Mouse (Mus musculus) liver, postnatal 0 days (tissue): ENCODE data around the gene Atrnl1. TPM values are rescaled to one million over a fixed set of nuclear protein-coding genes. Genes with fewer than 3 reads are reported as not detected.

Experiments used
- ATAC-seq: fragments of 200-750 bp; cut with Nextera tagmentation; 2 replicates; pipeline ENCODE4 v1.8.0; 2017; ENCODE audit warnings: mild to moderate bottlenecking, moderate library complexity
- DNase-seq: peaks from one replicate; pipeline ENCODE4 v3.0.0-alpha.2; 2016
- H3K27ac ChIP-seq: fragments of 300-500 bp; sonication (generic); 2 replicates; pipeline ENCODE4 v1.5.1; 2014; ENCODE audit warnings: antibody characterized with exemption, moderate library complexity, mild to moderate bottlenecking, low read depth
- H3K27me3 ChIP-seq: fragments of 300-500 bp; sonication (generic); 2 replicates; pipeline ENCODE4 v1.6.1; 2014; ENCODE audit warnings: low read length, control low read depth, mixed read lengths; ENCODE audit not compliant: insufficient read depth
- H3K36me3 ChIP-seq: fragments of 300-500 bp; sonication (generic); replicated peaks from 2 replicates; pipeline ENCODE4 v1.6.1; 2014; ENCODE audit warnings: mild to moderate bottlenecking, control low read depth, low read length, moderate library complexity, mixed read lengths; ENCODE audit not compliant: insufficient read depth
- H3K4me1 ChIP-seq: fragments of 300-500 bp; sonication (generic); 2 replicates; pipeline ENCODE4 v1.6.1; 2014; ENCODE audit warnings: antibody characterized with exemption, mild to moderate bottlenecking, control low read depth; ENCODE audit not compliant: insufficient read depth
- H3K4me2 ChIP-seq: fragments of 300-500 bp; sonication (generic); 2 replicates; pipeline ENCODE4 v1.6.1; 2014; ENCODE audit warnings: low read depth, mild to moderate bottlenecking, low read length, moderate library complexity, mixed read lengths
- H3K4me3 ChIP-seq: fragments of 300-500 bp; sonication (generic); 2 replicates; pipeline ENCODE4 v1.5.1; 2014; ENCODE audit warnings: low read depth, low read length
- H3K9ac ChIP-seq: fragments of 300-500 bp; sonication (generic); replicated peaks from 2 replicates; pipeline ENCODE4 v1.6.1; 2014; ENCODE audit warnings: mild to moderate bottlenecking, moderate library complexity
- H3K9me3 ChIP-seq: fragments of 300-500 bp; sonication (generic); 2 replicates; pipeline ENCODE4 v1.6.1; 2016; ENCODE audit warnings: mild to moderate bottlenecking, control low read depth, low read length, mixed read lengths
- CTCF ChIP-seq: sonication (generic); IDR thresholded peaks from 2 replicates; pipeline ENCODE4 v1.5.1; 2016; ENCODE audit warnings: antibody characterized with exemption, low read depth
- EP300 ChIP-seq: IDR thresholded peaks from 2 replicates; pipeline ENCODE4 v1.6.1; 2016; ENCODE audit warnings: antibody characterized with exemption, low read depth, mild to moderate bottlenecking
- WGBS: fragments of 180-500 bp; shearing (Covaris S2); extraction: QIAGEN DNeasy Blood & Tissue Kit; methylation state at CpG from one replicate; pipeline ENCODE4 v1.1.7; 2014; ENCODE audit not compliant: insufficient replicate concordance; 5-methylcytosine and 5-hydroxymethylcytosine counted together
- polyA plus RNA-seq: library from polyadenylated mRNA; unstranded; fragments of >200 nt; fragmentation: Nextera tagmentation; extraction: Ambion mirVana; gene quantifications from 2 replicates; pipeline ENCODE4 v1.2.1, GENCODE M21; 2015

Gene Atrnl1
- 0.70 and 0.71 TPM in 2 replicates for polyA plus RNA-seq

GRCm38 (mm10) chr19:57610476-57611261, at the start of gene Atrnl1:
TSS of gene Atrnl1 (plus strand) at chr19:57611034.
- under 1% methylated on average over 73 of the region's 103 CpGs for WGBS
- TF ChIP-seq CTCF (no peak), EP300 (no peak)
- peak; percentile 87 for DNase-seq
- Histone ChIP-seq H3K4me3 (peak within 1 kb of the TSS; percentile 92), H3K27ac (peak within 1 kb of the TSS; percentile 91), H3K9me3 (no peaks in the 10 kb centered on the region), H3K4me1 (peaks cover 12% of the 10 kb centered on the region), H3K9ac (peak within 1 kb of the TSS; percentile 83), H3K27me3 (no peaks in the 10 kb centered on the region), H3K4me2 (peak within 1 kb of the TSS; percentile 98), H3K36me3 (no peaks in the 10 kb centered on the region)
- ATAC-seq: peak; percentile 90

- no peak overlapping the region for H3K9ac ChIP-seq
- no peak overlapping the region for H3K4me3 ChIP-seq
- no peaks in the 10 kb centered on the region for H3K4me1 ChIP-seq
- no peaks in the 10 kb centered on the region for H3K27me3 ChIP-seq
- H3K4me2 ChIP-seq: no peak overlapping the region
- H3K27ac ChIP-seq: no peak overlapping the region
- TF ChIP-seq EP300 (no peak), CTCF (no peak)
- no peak for DNase-seq
- H3K9me3 ChIP-seq: no peaks in the 10 kb centered on the region
- no peaks in the 10 kb centered on the region for H3K36me3 ChIP-seq
- 52% methylated on average over 4 of the region's 4 CpGs for WGBS
- ATAC-seq: no peak
Observed at GRCm38 (mm10) chr19:57561486-57561885, 49.3 kb upstream of the Atrnl1 start.

- Histone ChIP-seq H3K27ac (no peak overlapping the region), H3K4me1 (no peaks in the 10 kb centered on the region), H3K4me3 (no peak overlapping the region), H3K27me3 (no peaks in the 10 kb centered on the region), H3K9ac (no peak overlapping the region), H3K4me2 (no peak overlapping the region), H3K9me3 (no peaks in the 10 kb centered on the region), H3K36me3 (no peaks in the 10 kb centered on the region)
- 75% methylated on average over 6 of the region's 6 CpGs for WGBS
- DNase-seq (no peak), ATAC-seq (no peak)
- TF ChIP-seq CTCF (no peak), EP300 (no peak)
Observed at GRCm38 (mm10) chr19:57569040-57569439, 41.8 kb upstream of the Atrnl1 start.

GRCm38 (mm10) chr19:57572360-57573237, 38.2 kb upstream of the Atrnl1 start:
- DNase-seq: no peak
- WGBS: 79% methylated on average over 16 of the region's 16 CpGs
- Histone ChIP-seq H3K4me1 (no peaks in the 10 kb centered on the region), H3K36me3 (no peaks in the 10 kb centered on the region), H3K4me3 (no peak overlapping the region), H3K9me3 (no peaks in the 10 kb centered on the region), H3K9ac (no peak overlapping the region), H3K27me3 (no peaks in the 10 kb centered on the region), H3K4me2 (no peak overlapping the region), H3K27ac (no peak overlapping the region)
- ATAC-seq: no peak
- TF ChIP-seq EP300 (no peak), CTCF (no peak)

GRCm38 (mm10) chr19:57573470-57573869, 37.4 kb upstream of the Atrnl1 start:
- Histone ChIP-seq H3K4me3 (no peak overlapping the region), H3K9ac (no peak overlapping the region), H3K4me2 (no peak overlapping the region), H3K27ac (no peak overlapping the region), H3K27me3 (no peaks in the 10 kb centered on the region), H3K36me3 (no peaks in the 10 kb centered on the region), H3K4me1 (no peaks in the 10 kb centered on the region), H3K9me3 (no peaks in the 10 kb centered on the region)
- DNase-seq (no peak), ATAC-seq (no peak)
- TF ChIP-seq EP300: no peak
- TF ChIP-seq CTCF: no peak

- H3K9me3 ChIP-seq: no peaks in the 10 kb centered on the region
- 78% methylated on average over 7 of the region's 7 CpGs for WGBS
- H3K4me3 ChIP-seq: no peak overlapping the region
- DNase-seq: no peak
- TF ChIP-seq CTCF: no peak
- no peak for TF ChIP-seq EP300
- no peaks in the 10 kb centered on the region for H3K4me1 ChIP-seq
- H3K4me2 ChIP-seq: no peak overlapping the region
- H3K9ac ChIP-seq: no peak overlapping the region
- H3K27ac ChIP-seq: no peak overlapping the region
- ATAC-seq: no peak
- no peaks in the 10 kb centered on the region for H3K36me3 ChIP-seq
- no peaks in the 10 kb centered on the region for H3K27me3 ChIP-seq
Observed at GRCm38 (mm10) chr19:57575027-57575426, 35.8 kb upstream of the Atrnl1 start.
